Mouse (Mus musculus): ENCODE results near the gene Pam.

GRCm38 (mm10) chr1:98051039-98051438 is 44.4 kb downstream of the Pam start:
- TF ChIP-seq POLR2A (IDR thresholded peaks at IDR 0.05; ENCODE audit: low read depth, low read length) (no peak), CTCF (IDR thresholded peaks at IDR 0.05; ENCODE audit: borderline replicate concordance, insufficient read depth, low read length) (no peak)

All from embryonic fibroblast, embryonic 13.5 days (primary cell).